Mouse (Mus musculus) NIH3T3 (cell line): ENCODE measurements around the gene Tram2.

Source experiments
- DNase-seq: peaks from one replicate; pipeline ENCODE4 v3.0.0-alpha.2; 2012; ENCODE audit warnings: low read depth

Tram2 gene

GRCm38 (mm10) chr1:21079217-21079773 lies at the start of gene Tram2:
Gene Tram2 (minus strand): TSS chr1:21079229.
- DNase-seq = peak; percentile 97

DNA sequence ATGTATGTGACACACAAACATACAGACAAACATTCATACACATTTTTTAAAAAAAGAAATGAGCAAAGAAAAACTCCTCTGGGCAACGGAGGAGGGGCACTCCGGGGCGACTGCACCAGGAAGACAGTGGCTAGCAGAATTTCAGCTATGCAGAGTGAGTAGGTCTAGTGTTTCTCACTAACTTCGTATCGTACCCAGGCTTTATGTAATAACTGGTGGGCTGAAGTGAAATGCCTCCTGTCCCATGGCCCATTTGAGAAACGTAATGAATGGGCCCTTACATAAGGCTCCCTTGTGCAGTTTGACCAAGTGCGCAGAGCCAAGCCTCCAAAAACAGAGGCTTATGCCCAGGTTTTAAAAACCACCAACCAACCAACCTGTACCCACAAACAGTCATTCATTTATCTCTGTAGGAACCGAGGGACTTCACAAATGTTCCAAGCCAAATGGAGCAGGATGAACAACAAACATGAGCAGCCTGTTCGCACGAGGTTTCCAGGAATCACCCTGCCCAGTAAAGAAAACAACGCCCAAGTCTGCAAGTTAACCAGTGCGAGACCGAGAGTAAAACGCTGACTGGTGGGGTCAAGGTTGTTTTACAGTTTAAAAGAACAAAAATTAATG lies 45.8 kb upstream of the Tram2 start:
- DNase-seq = no peak

DNA sequence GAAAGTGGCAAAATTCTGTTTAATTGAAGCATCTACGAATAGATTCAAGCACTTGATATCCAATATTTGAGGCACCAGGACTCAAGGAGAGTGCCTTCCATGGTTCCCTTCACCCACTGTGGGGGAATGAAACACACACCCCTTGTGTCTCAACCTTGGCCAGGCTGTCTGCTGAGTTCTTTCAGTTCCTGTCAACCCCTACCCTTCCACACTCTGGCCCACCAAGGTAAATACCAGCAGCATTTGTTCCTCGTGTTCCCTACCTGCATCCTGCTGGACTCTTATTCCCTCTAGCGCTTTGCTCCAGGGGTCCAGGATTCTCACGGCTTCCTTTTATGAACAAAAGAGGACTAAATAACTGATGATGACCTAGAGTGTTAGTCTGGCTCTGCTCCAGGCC lies 24.8 kb upstream of the Tram2 start:
- no peak for DNase-seq

GRCm38 (mm10) chr1:21101221-21102006 lies 22.4 kb upstream of the Tram2 start:
- peak; percentile 73 for DNase-seq

- no peak for DNase-seq
Observed at GRCm38 (mm10) chr1:21100726-21101125, 21.7 kb upstream of the Tram2 start.

- DNase-seq = peak; percentile 76
Observed at GRCm38 (mm10) chr1:21097001-21097989, 18.3 kb upstream of the Tram2 start.

DNA sequence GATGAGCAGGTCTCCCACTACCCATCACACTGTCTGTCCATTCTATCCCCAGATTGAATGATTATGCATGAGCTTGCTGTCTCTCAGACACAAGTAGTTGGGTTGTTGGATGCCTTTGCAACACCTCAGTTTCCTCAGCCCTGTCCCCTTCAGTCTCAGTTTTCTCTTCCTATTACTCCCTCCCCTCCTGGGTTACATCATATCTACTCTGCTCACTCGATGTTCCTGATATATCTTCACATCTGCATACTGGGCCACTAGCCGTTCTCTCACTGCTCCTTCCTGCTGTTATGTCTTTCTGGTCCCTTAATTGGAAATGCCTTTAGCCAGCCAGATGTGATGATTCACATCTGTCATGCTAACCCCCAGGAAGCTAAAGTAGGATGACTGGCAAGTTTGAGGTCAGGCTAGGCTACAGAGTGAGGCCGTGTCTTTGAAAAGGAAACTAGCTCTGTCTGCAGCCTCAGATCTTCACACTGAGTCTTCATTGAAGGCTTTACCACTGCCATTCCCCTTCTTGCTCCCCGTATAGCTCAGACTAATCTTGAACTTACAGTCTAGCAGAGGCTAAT lies 15.7 kb upstream of the Tram2 start:
- peak; percentile 53 for DNase-seq

DNA sequence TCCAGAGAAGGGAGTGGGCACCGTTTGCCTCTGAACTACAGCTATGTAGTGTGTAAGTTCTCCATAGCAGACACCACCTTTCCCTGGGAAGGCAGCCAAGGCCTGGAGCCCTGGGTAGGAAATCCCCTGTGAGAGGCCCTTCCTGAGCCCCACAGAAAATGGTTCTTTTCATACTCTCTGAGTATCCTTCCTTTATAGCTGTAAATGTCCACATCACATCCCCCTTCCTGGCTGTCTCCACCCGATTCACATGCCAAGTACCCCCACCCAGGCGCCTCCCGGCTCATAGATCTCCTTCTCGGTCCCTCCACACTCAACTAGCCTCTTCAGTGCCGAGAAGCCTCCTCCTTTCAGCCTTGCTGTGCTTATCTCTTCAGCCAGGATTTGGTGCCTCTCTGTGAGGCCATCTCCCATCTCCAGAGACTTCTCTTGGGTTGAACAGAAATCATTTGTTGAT lies 10.7 kb upstream of the Tram2 start:
- DNase-seq = peak; percentile 68

- DNase-seq = peak; percentile 60
Observed at GRCm38 (mm10) chr1:21086291-21086690, 7.3 kb upstream of the Tram2 start.

DNA sequence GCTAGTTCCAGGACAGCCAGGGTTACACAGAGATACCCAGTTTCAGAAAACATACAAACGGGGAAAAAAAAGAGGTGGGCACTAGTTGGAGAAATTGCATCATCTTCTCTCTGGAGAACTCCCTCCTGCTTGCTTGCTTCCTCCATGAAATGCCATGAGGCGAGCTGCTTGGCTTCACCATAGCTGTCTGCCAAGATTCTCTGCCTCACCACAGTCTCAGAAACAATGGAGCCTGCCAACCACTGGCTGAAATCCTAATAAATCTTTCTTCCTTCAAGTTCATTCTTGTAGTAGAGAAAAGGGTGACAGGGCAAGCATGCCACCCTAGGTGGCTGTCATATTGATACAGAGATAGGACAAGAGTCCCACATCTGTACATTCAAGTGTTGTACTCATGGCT lies 5.6 kb upstream of the Tram2 start:
- peak; percentile 48 for DNase-seq

DNA sequence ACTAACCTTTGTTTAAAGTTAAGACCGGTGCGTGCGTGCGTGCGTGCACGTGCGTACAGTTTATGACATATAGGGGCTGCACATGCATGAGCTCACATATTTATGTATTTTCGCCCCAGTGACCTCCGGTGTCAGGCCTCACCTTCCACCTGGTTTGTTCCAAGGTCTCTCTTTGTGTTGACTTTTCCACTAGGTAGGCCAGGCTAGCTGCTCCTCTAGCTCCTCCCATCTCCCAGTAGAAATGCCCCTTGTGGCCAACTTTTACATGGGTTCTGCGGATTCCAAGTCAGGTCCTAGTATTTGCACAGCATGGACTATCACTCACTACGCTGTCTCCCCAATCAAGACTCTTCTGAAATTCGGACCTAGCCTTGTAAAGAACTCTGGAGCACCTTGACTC lies 1.3 kb upstream of the Tram2 start:
- DNase-seq = peak; percentile 51

- peak; percentile 67 for DNase-seq
Observed at GRCm38 (mm10) chr1:21078481-21079214, 381 bp downstream of the Tram2 start.

GRCm38 (mm10) chr1:21077619-21078018 lies 1.4 kb downstream of the Tram2 start:
- no peak for DNase-seq

DNA sequence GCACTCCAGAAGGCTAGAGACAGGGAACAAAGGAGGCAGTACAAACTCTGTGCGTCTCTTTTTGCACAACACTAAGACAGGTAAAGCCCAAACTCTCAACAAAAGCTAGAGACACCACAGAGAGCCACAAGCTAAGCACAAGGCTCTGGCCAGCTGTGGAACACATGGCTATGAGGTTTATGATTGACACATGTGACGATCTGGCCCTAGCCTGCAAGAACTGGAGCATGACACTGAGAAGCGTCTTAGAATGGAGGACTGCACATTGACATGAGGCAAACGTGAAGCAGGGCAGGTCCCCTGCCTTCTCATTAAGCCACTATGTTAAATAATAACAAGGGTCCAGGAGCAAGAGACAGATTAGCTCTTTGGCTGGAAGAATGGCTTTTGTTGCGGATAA lies 1.8 kb downstream of the Tram2 start:
- DNase-seq = peak; percentile 31

- DNase-seq = peak; percentile 46
Observed at GRCm38 (mm10) chr1:21075986-21076495, 3.0 kb downstream of the Tram2 start.

GRCm38 (mm10) chr1:21074231-21074630 lies 4.8 kb downstream of the Tram2 start:
- no peak for DNase-seq

DNA sequence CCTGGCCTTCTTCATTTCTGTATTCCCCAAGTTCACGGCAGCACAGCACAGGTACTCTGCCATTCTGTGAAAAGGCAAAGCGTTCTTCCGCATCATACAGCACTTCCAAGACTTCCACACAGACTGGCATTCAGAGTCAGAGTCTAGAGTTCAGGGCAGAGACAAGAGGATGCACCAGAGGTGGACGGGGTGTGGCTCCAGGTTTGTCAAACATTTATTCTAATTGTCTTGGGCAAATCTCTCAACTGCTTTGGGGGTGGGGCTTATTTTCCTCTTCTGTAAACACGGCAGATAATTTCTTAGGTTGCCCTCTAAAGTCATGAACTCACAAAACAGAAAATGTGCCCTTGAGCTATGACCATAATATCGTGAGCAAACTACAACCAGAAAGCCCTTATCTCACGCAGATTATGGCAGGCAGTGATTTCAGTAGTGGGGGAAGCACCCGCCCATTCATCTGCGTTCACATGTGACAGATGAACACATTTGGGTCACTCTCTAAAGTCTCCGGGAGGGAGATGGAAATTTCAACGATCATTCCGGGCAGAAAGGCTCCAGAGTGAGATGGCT lies 6.1 kb downstream of the Tram2 start:
- no peak for DNase-seq

GRCm38 (mm10) chr1:21070658-21071057 lies 8.4 kb downstream of the Tram2 start:
- DNase-seq = no peak

DNA sequence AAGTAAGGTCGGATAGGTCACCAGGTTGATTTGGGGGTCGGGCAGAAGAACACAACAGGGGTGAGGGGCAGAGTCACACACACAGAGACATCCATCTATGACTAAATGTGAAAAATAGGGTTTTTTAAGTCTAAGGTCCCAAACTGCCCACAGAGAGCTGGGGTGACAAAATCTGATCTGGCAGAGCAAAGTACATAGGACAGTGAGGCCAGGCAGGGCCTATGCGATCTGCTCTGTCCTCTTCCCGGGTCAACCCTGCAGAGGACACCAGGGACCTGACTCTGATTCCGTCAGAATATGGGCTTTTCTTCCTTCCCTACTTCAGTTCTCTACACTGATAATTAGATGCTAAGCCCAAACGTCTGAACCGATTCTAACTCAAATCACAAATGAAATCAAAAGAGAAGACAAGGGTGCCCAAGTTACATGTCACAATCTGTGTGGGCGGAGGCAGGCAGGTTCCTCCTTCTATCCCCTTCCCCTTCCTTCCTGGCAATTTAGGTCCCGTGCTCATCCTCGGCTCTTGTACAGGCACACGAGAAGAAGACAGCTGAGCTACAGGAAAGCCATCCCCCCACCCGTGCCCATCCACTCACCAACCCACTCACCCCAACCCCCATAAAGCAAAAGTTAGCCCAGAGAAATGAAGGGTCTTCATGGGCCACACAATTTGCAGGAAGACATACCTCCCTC lies 9.1 kb downstream of the Tram2 start:
- DNase-seq = no peak

DNA sequence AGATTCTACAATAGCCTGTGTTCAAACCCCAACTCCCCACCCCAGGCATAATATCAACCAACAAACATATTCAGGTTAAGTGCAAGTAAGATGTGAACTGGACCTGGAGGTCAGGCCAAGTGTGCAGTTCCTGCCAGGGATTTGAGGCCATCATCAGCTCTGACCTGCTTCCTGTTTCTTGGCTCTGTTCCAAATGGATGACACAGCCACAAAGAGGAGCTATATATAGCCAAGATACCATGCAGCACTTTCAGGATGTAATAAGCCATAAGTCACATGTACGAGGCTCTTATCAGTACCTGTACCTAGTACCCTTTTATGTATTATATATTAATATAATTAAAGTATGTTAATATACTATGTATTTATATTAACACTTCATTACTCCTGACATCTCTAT lies 10.5 kb downstream of the Tram2 start:
- no peak for DNase-seq
